Mouse (Mus musculus): ENCODE results near the gene Pdgfd. TPM values are rescaled to one million over a fixed set of nuclear protein-coding genes. Genes with fewer than 3 reads are reported as not detected.

The Pdgfd gene
- polyA plus RNA-seq, 1 experiment from 2014 or later: 12.2 TPM

- H3K4me2 ChIP-seq (ENCODE audit: low read depth, low read length): no peak overlapping the region
- ATAC-seq (ENCODE audit: insufficient read depth, low FRiP score): no peak
- no peaks in the 10 kb centered on the region for H3K36me3 ChIP-seq (ENCODE audit: control insufficient read depth, insufficient read depth, low read length)
- H3K4me1 ChIP-seq (ENCODE audit: control insufficient read depth, insufficient read depth, low read length): no peaks in the 10 kb centered on the region
- H3K27me3 ChIP-seq (ENCODE audit: control insufficient read depth, insufficient read depth, low read length): no peaks in the 10 kb centered on the region
- H3K4me3 ChIP-seq (replicated peaks; ENCODE audit: low read length): no peak overlapping the region
- no peak overlapping the region for H3K9ac ChIP-seq (ENCODE audit: low read length)
- H3K9me3 ChIP-seq (replicated peaks; ENCODE audit: control insufficient read depth, low read length): no peaks in the 10 kb centered on the region
- H3K27ac ChIP-seq (ENCODE audit: low read length): no peak overlapping the region
- WGBS: 85% methylated on average over 3 of the region's 3 CpGs
Observed at GRCm38 (mm10) chr9:6338344-6338743, 170.0 kb downstream of the Pdgfd start.

GRCm38 (mm10) chr9:6339394-6339793, 171.0 kb downstream of the Pdgfd start:
- Histone ChIP-seq H3K4me3 (replicated peaks; ENCODE audit: low read length) (no peak overlapping the region), H3K4me1 (ENCODE audit: control insufficient read depth, insufficient read depth, low read length) (no peaks in the 10 kb centered on the region), H3K9ac (ENCODE audit: low read length) (no peak overlapping the region), H3K9me3 (replicated peaks; ENCODE audit: control insufficient read depth, low read length) (no peaks in the 10 kb centered on the region), H3K27me3 (ENCODE audit: control insufficient read depth, insufficient read depth, low read length) (no peaks in the 10 kb centered on the region), H3K4me2 (ENCODE audit: low read depth, low read length) (no peak overlapping the region), H3K27ac (ENCODE audit: low read length) (no peak overlapping the region), H3K36me3 (ENCODE audit: control insufficient read depth, insufficient read depth, low read length) (no peaks in the 10 kb centered on the region)
- no peak for ATAC-seq (ENCODE audit: insufficient read depth, low FRiP score)
- WGBS: 67% methylated on average over 1 of the region's 1 CpGs

GRCm38 (mm10) chr9:6340750-6341149, 172.4 kb downstream of the Pdgfd start:
- H3K27me3 ChIP-seq (ENCODE audit: control insufficient read depth, insufficient read depth, low read length): no peaks in the 10 kb centered on the region
- no peak overlapping the region for H3K9ac ChIP-seq (ENCODE audit: low read length)
- peaks cover 4% of the 10 kb centered on the region; the same call in 1 of the 2 replicates for H3K4me1 ChIP-seq (ENCODE audit: control insufficient read depth, insufficient read depth, low read length)
- no peaks in the 10 kb centered on the region for H3K36me3 ChIP-seq (ENCODE audit: control insufficient read depth, insufficient read depth, low read length)
- no peak overlapping the region for H3K27ac ChIP-seq (ENCODE audit: low read length)
- H3K4me3 ChIP-seq (replicated peaks; ENCODE audit: low read length): no peak overlapping the region
- no peak for ATAC-seq (ENCODE audit: insufficient read depth, low FRiP score)
- no peak overlapping the region for H3K4me2 ChIP-seq (ENCODE audit: low read depth, low read length)
- no peaks in the 10 kb centered on the region for H3K9me3 ChIP-seq (replicated peaks; ENCODE audit: control insufficient read depth, low read length)

GRCm38 (mm10) chr9:6342854-6343253, 174.5 kb downstream of the Pdgfd start:
- H3K36me3 ChIP-seq (ENCODE audit: control insufficient read depth, insufficient read depth, low read length): no peaks in the 10 kb centered on the region
- no peak overlapping the region for H3K4me3 ChIP-seq (replicated peaks; ENCODE audit: low read length)
- H3K27me3 ChIP-seq (ENCODE audit: control insufficient read depth, insufficient read depth, low read length): no peaks in the 10 kb centered on the region
- no peak overlapping the region for H3K27ac ChIP-seq (ENCODE audit: low read length)
- H3K4me1 ChIP-seq (ENCODE audit: control insufficient read depth, insufficient read depth, low read length): peaks cover 4% of the 10 kb centered on the region; the same call in 1 of the 2 replicates
- ATAC-seq (ENCODE audit: insufficient read depth, low FRiP score): no peak
- H3K9me3 ChIP-seq (replicated peaks; ENCODE audit: control insufficient read depth, low read length): no peaks in the 10 kb centered on the region
- no peak overlapping the region for H3K9ac ChIP-seq (ENCODE audit: low read length)
- H3K4me2 ChIP-seq (ENCODE audit: low read depth, low read length): no peak overlapping the region
- 87% methylated on average over 10 of the region's 10 CpGs for WGBS

DNA sequence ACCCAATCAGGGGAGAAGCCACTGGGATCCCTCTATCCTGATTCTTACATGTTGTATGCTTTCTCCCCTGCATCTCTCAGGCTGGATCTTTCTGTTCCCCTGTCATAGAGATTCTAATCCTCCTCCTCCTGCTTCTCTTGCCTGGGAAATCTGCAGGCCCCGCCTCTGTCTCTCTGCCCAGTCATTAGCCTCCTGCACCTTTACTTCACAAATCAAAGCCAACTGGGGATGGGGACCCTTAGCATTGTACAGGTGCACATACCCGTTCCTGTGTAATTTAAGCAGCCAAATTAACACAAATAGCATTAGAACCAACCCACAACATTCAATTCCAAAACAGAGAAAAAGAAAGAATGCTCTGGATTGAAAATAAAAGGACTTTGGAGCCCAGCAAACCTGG, 176.1 kb downstream of the Pdgfd start:
- WGBS: 50% methylated on average over 2 of the region's 2 CpGs
- no peak for ATAC-seq (ENCODE audit: insufficient read depth, low FRiP score)
- no peak overlapping the region for H3K27ac ChIP-seq (ENCODE audit: low read length)

DNA sequence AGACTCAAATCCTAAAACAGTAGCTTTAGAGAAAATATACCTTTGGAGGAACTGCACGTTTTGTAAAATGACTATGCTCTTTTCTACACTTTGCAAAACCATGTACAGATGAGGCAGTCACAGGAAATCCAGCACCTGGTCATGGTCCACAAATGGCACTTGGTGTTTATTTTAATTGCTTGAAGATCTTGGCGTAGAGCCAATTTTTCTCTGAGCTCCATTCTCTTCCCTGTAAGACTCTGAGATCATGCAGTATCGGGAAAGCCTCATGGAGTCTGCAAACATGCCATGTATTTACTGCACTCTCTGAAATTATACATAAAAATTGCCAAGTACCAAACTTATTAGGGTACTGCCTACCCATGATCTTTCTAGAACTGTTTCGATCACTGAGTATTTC, 176.5 kb downstream of the Pdgfd start:
- Histone ChIP-seq H3K9me3 (replicated peaks; ENCODE audit: control insufficient read depth, low read length) (no peaks in the 10 kb centered on the region), H3K9ac (ENCODE audit: low read length) (no peak overlapping the region), H3K36me3 (ENCODE audit: control insufficient read depth, insufficient read depth, low read length) (no peaks in the 10 kb centered on the region), H3K27ac (ENCODE audit: low read length) (no peak overlapping the region), H3K4me3 (replicated peaks; ENCODE audit: low read length) (no peak overlapping the region), H3K27me3 (ENCODE audit: control insufficient read depth, insufficient read depth, low read length) (no peaks in the 10 kb centered on the region), H3K4me2 (ENCODE audit: low read depth, low read length) (no peak overlapping the region), H3K4me1 (ENCODE audit: control insufficient read depth, insufficient read depth, low read length) (peaks cover 4% of the 10 kb centered on the region; the same call in 1 of the 2 replicates)
- peak; percentile 81 for ATAC-seq (ENCODE audit: insufficient read depth, low FRiP score)
- 31% methylated on average over 4 of the region's 4 CpGs for WGBS

More for the DNA sequence above, 176.1 kb downstream of the Pdgfd start:
- Histone ChIP-seq H3K27me3 (ENCODE audit: control insufficient read depth, insufficient read depth, low read length) (no peaks in the 10 kb centered on the region), H3K4me1 (ENCODE audit: control insufficient read depth, insufficient read depth, low read length) (peaks cover 4% of the 10 kb centered on the region; the same call in 1 of the 2 replicates), H3K9ac (ENCODE audit: low read length) (no peak overlapping the region), H3K36me3 (ENCODE audit: control insufficient read depth, insufficient read depth, low read length) (no peaks in the 10 kb centered on the region), H3K4me3 (replicated peaks; ENCODE audit: low read length) (no peak overlapping the region), H3K9me3 (replicated peaks; ENCODE audit: control insufficient read depth, low read length) (no peaks in the 10 kb centered on the region), H3K4me2 (ENCODE audit: low read depth, low read length) (no peak overlapping the region)

DNA sequence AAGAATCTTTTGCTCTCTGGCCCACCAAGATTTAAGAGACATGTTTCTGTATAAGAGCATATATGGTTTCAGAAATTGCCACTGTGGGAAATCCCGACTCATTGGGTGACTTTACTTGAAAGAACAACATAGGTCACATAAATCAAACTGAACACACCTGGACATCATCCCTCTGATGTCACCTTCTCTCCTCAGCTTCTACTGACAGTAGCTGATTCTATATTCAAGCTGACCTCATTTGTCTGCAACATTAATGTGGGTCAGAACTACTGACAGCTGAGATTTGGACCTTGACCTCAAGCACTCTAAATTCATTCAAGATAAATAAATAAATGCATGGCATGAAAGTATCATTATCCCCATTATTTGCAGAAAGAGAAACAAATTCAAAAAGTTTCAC, 177.0 kb downstream of the Pdgfd start:
- no peak for ATAC-seq (ENCODE audit: insufficient read depth, low FRiP score)
- no peaks in the 10 kb centered on the region for H3K27me3 ChIP-seq (ENCODE audit: control insufficient read depth, insufficient read depth, low read length)
- H3K4me1 ChIP-seq (ENCODE audit: control insufficient read depth, insufficient read depth, low read length): peaks cover 4% of the 10 kb centered on the region; the same call in 1 of the 2 replicates
- WGBS: 34% methylated on average over 1 of the region's 1 CpGs
- no peaks in the 10 kb centered on the region for H3K9me3 ChIP-seq (replicated peaks; ENCODE audit: control insufficient read depth, low read length)
- no peak overlapping the region for H3K4me3 ChIP-seq (replicated peaks; ENCODE audit: low read length)
- no peak overlapping the region for H3K27ac ChIP-seq (ENCODE audit: low read length)
- no peak overlapping the region for H3K4me2 ChIP-seq (ENCODE audit: low read depth, low read length)
- H3K9ac ChIP-seq (ENCODE audit: low read length): no peak overlapping the region
- H3K36me3 ChIP-seq (ENCODE audit: control insufficient read depth, insufficient read depth, low read length): no peaks in the 10 kb centered on the region

DNA sequence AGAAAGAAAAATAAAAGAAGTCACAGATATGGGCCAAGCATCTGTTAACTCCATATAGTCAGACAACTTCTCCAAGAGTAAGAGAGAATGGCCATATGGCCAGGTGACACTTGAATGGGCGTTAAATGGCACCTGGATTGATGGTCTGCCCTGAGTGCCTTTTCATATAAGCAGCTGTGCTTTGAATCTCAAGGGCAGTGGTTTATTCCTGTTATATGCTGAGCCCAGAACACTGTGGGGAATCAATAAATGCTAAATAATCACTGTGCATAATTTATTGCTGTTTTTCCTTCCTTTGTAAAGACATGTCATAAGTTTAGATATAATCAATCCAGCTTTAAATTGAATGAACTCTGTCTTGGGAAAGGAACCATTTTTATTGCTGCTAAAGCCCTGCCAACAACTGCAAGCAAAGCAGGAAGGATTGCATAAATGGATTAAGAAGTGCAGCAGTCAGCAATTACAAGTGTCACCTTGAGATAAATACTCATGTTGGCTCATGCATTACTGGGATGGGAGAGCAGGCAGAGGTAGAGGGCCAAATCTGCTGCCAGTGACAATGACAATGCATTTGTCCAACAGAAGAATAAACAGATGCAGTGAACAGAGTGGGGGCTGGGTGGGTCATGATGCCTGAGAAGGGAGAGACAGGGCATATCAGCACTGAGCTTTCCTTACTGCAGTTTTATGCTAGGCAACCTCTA, 185.0 kb downstream of the Pdgfd start:
- no peak overlapping the region for H3K27ac ChIP-seq (ENCODE audit: low read length)
- no peaks in the 10 kb centered on the region for H3K9me3 ChIP-seq (replicated peaks; ENCODE audit: control insufficient read depth, low read length)
- no peaks in the 10 kb centered on the region for H3K27me3 ChIP-seq (ENCODE audit: control insufficient read depth, insufficient read depth, low read length)
- H3K4me1 ChIP-seq (ENCODE audit: control insufficient read depth, insufficient read depth, low read length): no peaks in the 10 kb centered on the region
- H3K4me2 ChIP-seq (ENCODE audit: low read depth, low read length): no peak overlapping the region
- no peak for ATAC-seq (ENCODE audit: insufficient read depth, low FRiP score)
- H3K4me3 ChIP-seq (replicated peaks; ENCODE audit: low read length): no peak overlapping the region
- H3K9ac ChIP-seq (ENCODE audit: low read length): no peak overlapping the region
- WGBS: 37% methylated on average over 1 of the region's 1 CpGs
- no peaks in the 10 kb centered on the region for H3K36me3 ChIP-seq (ENCODE audit: control insufficient read depth, insufficient read depth, low read length)

DNA sequence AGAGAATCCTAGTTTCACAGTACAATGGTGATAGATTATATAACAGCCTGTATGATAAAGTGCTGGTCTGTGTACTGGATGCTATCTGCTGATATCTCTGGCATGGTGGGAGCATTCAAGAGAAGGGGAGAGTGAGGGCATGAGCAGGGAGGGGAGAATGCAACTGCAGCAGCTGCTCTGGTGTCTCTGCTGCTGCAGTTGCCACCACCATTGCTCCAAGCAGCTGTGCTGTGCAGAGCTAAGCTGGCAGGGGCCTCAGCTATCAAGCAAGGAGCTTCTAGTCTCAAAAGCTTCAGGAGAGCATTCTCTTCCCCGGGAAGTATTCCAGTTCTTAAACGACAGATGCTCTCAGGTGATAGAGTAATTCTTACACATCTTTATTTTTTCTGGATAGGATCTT, 192.4 kb downstream of the Pdgfd start:
- Histone ChIP-seq H3K9me3 (replicated peaks; ENCODE audit: control insufficient read depth, low read length) (no peaks in the 10 kb centered on the region), H3K9ac (ENCODE audit: low read length) (no peak overlapping the region), H3K27me3 (ENCODE audit: control insufficient read depth, insufficient read depth, low read length) (no peaks in the 10 kb centered on the region), H3K4me1 (ENCODE audit: control insufficient read depth, insufficient read depth, low read length) (no peaks in the 10 kb centered on the region), H3K4me2 (ENCODE audit: low read depth, low read length) (no peak overlapping the region), H3K4me3 (replicated peaks; ENCODE audit: low read length) (no peak overlapping the region), H3K36me3 (ENCODE audit: control insufficient read depth, insufficient read depth, low read length) (no peaks in the 10 kb centered on the region), H3K27ac (ENCODE audit: low read length) (no peak overlapping the region)
- WGBS: 70% methylated on average over 2 of the region's 2 CpGs
- no peak for ATAC-seq (ENCODE audit: insufficient read depth, low FRiP score)
